Comparison of ENCODE assay signal across 1 mouse cellular context in genomic region chr9:44432577-44433185, GRCm38 (mm10).
TF ChIP-seq lines count a peak whose summit lies in the region.

No protein-coding gene starts in this region.

TF ChIP-seq in MEL, 35 proteins besides CTCF, POLR2A, EP300 and RAD21:
- TF ChIP-seq TBP (IDR thresholded peaks at IDR 0.05; ENCODE audit: low read depth, low read length) (peak; percentile 87), SMC3 (IDR thresholded peaks at IDR 0.05; ENCODE audit: low read depth, low read length) (0 out of 2 replicates have a peak, but pooled peaks have one; percentile 13), NELFE (IDR thresholded peaks at IDR 0.05; ENCODE audit: low read depth, low read length) (peak; percentile 57), MYC (IDR thresholded peaks at IDR 0.05; ENCODE audit: low read depth, low read length) (peak; percentile 63; the same call in 1 of the 2 replicates), MYB (IDR thresholded peaks at IDR 0.05; ENCODE audit: low read depth, low read length) (peak; percentile 40; the same call in 1 of the 2 replicates), USF1 (IDR thresholded peaks at IDR 0.05; ENCODE audit: low read depth, low read length) (no peak), ZMIZ1 (IDR thresholded peaks at IDR 0.05; ENCODE audit: low read depth, low read length) (peak; percentile 99), NRF1 (IDR thresholded peaks at IDR 0.05; ENCODE audit: insufficient read depth, low read depth, low read length, poor library complexity, severe bottlenecking) (no peak), CHD1 (IDR thresholded peaks at IDR 0.05; ENCODE audit: low read depth, low read length) (no peak), POLR2AphosphoS2 (IDR thresholded peaks at IDR 0.05; ENCODE audit: low read length) (peak; percentile 78; the same call in 1 of the 2 replicates), ETS1 (IDR thresholded peaks at IDR 0.05; ENCODE audit: low read depth, low read length) (peak; percentile 68)
